Mouse (Mus musculus): ENCODE measurements around the gene Alx3. TPM values are rescaled to one million over a fixed set of nuclear protein-coding genes. Genes with fewer than 3 reads are reported as not detected.
"Not testable (repeated sequence)": the region's sequence is repeated elsewhere in the genome, so short reads cannot be mapped to it uniquely, and the experiment has no call there.

The Alx3 gene
- polyA plus RNA-seq, 1 experiment from 2014 or later: 0.09 TPM

GRCm38 (mm10) chr3:107637606-107638172 is 42.9 kb downstream of the Alx3 start:
- no peak overlapping the region for H3K4me3 ChIP-seq (ENCODE audit: low read depth, low read length)
- H3K9me3 ChIP-seq (replicated peaks; ENCODE audit: control insufficient read depth, low read length): no peaks in the 10 kb centered on the region
- H3K9ac ChIP-seq (ENCODE audit: low read depth, low read length): no peak overlapping the region
- 35% methylated on average over 5 of the region's 5 CpGs for WGBS (ENCODE audit: insufficient replicate concordance)
- no peaks in the 10 kb centered on the region for H3K36me3 ChIP-seq (ENCODE audit: control insufficient read depth, insufficient read depth)
- H3K27me3 ChIP-seq (ENCODE audit: control insufficient read depth, insufficient read depth, low read depth, low read length): no peaks in the 10 kb centered on the region
- H3K4me1 ChIP-seq (ENCODE audit: control insufficient read depth, low read depth, low read length): no peaks in the 10 kb centered on the region
- no peak overlapping the region for H3K27ac ChIP-seq (ENCODE audit: low read length)
- no peak overlapping the region for H3K4me2 ChIP-seq (ENCODE audit: low read depth, low read length)
- ATAC-seq (ENCODE audit: low read depth): no peak

DNA sequence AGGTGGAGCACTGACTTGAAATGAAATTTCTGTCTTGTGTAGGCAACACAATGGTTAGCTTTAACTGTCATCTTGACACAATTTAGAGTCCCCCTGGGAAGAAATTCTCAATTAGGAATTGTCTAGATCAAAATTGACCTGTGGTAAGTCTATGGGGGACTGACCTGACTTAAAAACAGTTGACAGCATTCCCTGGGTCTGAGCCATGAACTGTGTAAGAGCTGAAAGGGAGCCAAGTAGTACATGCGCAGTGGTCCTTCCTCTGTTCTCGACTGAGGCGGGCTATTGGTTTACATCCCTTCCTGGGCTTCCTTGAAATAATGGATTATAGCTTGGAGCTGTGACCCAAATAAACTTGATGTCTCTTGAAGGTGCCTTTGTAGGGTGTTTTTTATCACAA is 52.1 kb downstream of the Alx3 start:
- 74% methylated on average over 3 of the region's 3 CpGs for WGBS (ENCODE audit: insufficient replicate concordance)
- Histone ChIP-seq H3K36me3 (ENCODE audit: control insufficient read depth, insufficient read depth) (no peaks in the 10 kb centered on the region), H3K27me3 (ENCODE audit: control insufficient read depth, insufficient read depth, low read depth, low read length) (no peaks in the 10 kb centered on the region), H3K9ac (ENCODE audit: low read depth, low read length) (no peak overlapping the region), H3K27ac (ENCODE audit: low read length) (no peak overlapping the region), H3K4me2 (ENCODE audit: low read depth, low read length) (no peak overlapping the region), H3K9me3 (replicated peaks; ENCODE audit: control insufficient read depth, low read length) (no peaks in the 10 kb centered on the region), H3K4me1 (ENCODE audit: control insufficient read depth, low read depth, low read length) (no peaks in the 10 kb centered on the region), H3K4me3 (ENCODE audit: low read depth, low read length) (no peak overlapping the region)
- no peak for ATAC-seq (ENCODE audit: low read depth)

DNA sequence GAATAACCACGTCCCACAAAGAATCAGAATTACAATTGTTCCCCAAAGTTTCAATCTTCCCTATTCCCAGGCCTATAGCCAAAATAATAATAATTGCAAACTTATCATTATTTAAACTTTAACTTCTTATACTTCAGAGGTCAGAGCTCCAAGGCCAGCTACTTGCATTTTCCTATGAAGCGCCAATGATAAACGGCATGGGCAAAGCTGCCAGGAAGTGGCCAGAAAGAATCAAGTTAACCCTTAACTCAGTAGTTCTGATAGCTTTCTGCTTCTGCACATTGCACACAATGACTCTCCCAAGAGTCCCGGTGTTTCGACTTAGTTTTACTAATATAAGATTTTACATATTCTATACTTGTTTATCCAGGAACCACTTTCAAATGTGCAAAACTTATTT is 55.4 kb downstream of the Alx3 start:
- not testable (repeated sequence) for H3K36me3 ChIP-seq (ENCODE audit: control insufficient read depth, insufficient read depth); H3K4me3 ChIP-seq (ENCODE audit: low read depth, low read length); H3K27me3 ChIP-seq (ENCODE audit: control insufficient read depth, insufficient read depth, low read depth, low read length); H3K9me3 ChIP-seq (replicated peaks; ENCODE audit: control insufficient read depth, low read length); H3K27ac ChIP-seq (ENCODE audit: low read length); H3K4me1 ChIP-seq (ENCODE audit: control insufficient read depth, low read depth, low read length); H3K9ac ChIP-seq (ENCODE audit: low read depth, low read length); H3K4me2 ChIP-seq (ENCODE audit: low read depth, low read length); ATAC-seq (ENCODE audit: low read depth)
- WGBS (ENCODE audit: insufficient replicate concordance): 52% methylated on average over 5 of the region's 5 CpGs

DNA sequence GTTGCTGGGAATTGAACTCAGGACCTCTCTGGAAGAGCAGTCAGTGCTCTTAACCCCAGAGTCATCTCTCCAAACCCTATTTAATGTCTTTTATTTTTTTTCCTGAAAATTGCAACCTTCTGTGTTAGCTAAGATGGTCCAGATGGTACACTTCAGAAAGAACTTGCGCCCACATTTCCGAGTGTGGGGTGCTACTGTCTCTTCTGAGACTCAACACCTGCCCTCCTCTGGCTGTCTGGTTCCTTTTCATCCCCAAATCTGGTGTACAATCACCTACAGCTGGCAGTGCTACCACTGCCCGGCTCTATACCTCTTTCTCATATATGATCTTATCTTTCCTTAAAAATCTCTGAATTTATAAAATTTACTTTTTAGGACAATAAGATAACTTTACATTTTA is 58.1 kb downstream of the Alx3 start:
- ATAC-seq (ENCODE audit: low read depth): no peak
- Histone ChIP-seq H3K4me3 (ENCODE audit: low read depth, low read length) (no peak overlapping the region), H3K27ac (ENCODE audit: low read length) (no peak overlapping the region), H3K4me1 (ENCODE audit: control insufficient read depth, low read depth, low read length) (no peaks in the 10 kb centered on the region), H3K9ac (ENCODE audit: low read depth, low read length) (no peak overlapping the region), H3K9me3 (replicated peaks; ENCODE audit: control insufficient read depth, low read length) (no peaks in the 10 kb centered on the region), H3K36me3 (ENCODE audit: control insufficient read depth, insufficient read depth) (no peaks in the 10 kb centered on the region), H3K27me3 (ENCODE audit: control insufficient read depth, insufficient read depth, low read depth, low read length) (no peaks in the 10 kb centered on the region), H3K4me2 (ENCODE audit: low read depth, low read length) (no peak overlapping the region)
- WGBS (ENCODE audit: insufficient replicate concordance): 76% methylated on average over 3 of the region's 3 CpGs

DNA sequence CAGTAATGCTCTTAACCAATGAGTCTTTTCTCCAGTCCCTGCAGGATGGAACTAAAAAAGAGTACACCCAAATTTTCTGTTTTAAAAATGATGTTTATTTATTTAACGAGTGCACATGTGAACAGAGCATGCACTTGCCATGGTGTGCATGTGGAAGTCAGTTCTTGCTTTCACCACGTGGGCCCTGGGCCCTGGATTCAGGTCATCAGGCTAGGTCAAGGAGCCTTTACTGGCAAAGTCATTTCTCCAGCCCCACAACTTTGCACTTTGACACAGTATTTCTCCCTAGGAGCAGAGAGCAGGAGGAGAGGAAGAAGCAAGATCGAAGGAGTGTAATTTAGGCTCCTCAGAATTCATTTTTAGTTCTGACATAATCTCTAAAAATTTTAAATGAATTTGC is 60.0 kb downstream of the Alx3 start:
- Histone ChIP-seq H3K4me1 (ENCODE audit: control insufficient read depth, low read depth, low read length) (no peaks in the 10 kb centered on the region), H3K9ac (ENCODE audit: low read depth, low read length) (no peak overlapping the region), H3K27ac (ENCODE audit: low read length) (no peak overlapping the region), H3K36me3 (ENCODE audit: control insufficient read depth, insufficient read depth) (no peaks in the 10 kb centered on the region), H3K4me3 (ENCODE audit: low read depth, low read length) (no peak overlapping the region), H3K9me3 (replicated peaks; ENCODE audit: control insufficient read depth, low read length) (no peaks in the 10 kb centered on the region), H3K27me3 (ENCODE audit: control insufficient read depth, insufficient read depth, low read depth, low read length) (no peaks in the 10 kb centered on the region), H3K4me2 (ENCODE audit: low read depth, low read length) (no peak overlapping the region)
- no peak for ATAC-seq (ENCODE audit: low read depth)
- 63% methylated on average over 3 of the region's 3 CpGs for WGBS (ENCODE audit: insufficient replicate concordance)

Other genes with a start within 250 kb of the Alx3 start
- gene Kcnc4, start 135.5 kb upstream of the Alx3 start, polyA plus RNA-seq (2015; fragmentation: Nextera tagmentation; extraction: Ambion mirVana): 0.02 TPM in 1 of 2 replicates, not detected in the other
- gene Slc6a17, start 77.0 kb upstream of the Alx3 start, polyA plus RNA-seq (2015; fragmentation: Nextera tagmentation; extraction: Ambion mirVana): 0.08 and 0.33 TPM in 2 replicates
- not detected in 2 replicates for gene Ubl4b, start 40.0 kb upstream of the Alx3 start, polyA plus RNA-seq (2015; fragmentation: Nextera tagmentation; extraction: Ambion mirVana)
- not detected in 2 replicates for gene Gm10961, start 36.3 kb downstream of the Alx3 start, polyA plus RNA-seq (2015; fragmentation: Nextera tagmentation; extraction: Ambion mirVana)
- 8.6 and 8.7 TPM in 2 replicates for gene Strip1, start 36.7 kb downstream of the Alx3 start, polyA plus RNA-seq (2015; fragmentation: Nextera tagmentation; extraction: Ambion mirVana)
- gene Ahcyl1, start 101.5 kb downstream of the Alx3 start, polyA plus RNA-seq (2015; fragmentation: Nextera tagmentation; extraction: Ambion mirVana): 23.7 and 24.8 TPM in 2 replicates
- gene Csf1, start 165.4 kb downstream of the Alx3 start, polyA plus RNA-seq (2015; fragmentation: Nextera tagmentation; extraction: Ambion mirVana): 6.0 and 7.9 TPM in 2 replicates